In the genomic region with DNA sequence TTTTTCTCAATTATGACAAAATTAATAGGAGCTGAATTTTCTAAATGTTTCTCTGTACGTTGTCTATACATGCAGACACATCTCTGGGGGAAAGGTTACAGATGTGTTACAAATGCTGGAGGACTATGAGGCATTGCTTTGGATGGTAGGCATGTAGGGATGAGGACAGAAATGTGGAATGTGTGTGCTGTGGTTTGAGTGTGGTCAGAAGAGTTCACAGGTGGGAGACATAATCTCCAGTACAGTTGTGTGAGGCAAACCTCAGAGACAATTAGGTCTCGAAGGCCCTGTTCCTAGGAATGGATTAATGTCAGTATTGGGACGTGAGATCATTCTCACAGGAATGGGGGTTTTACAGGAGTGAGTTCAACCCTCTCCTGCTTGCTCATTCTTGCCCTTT, we compare ENCODE assay signal across 22 mouse cellular contexts. TPM values are rescaled to one million over a fixed set of nuclear protein-coding genes. Genes with fewer than 3 reads are reported as not detected.
"Had no signal": no experiment of that assay in that cellular context is flagged by ENCODE, and none has a peak within 500 bp of the region (broad histone marks: within the 10 kb centered on the region; RNA-seq: fewer than 3 reads in every experiment).

No protein-coding gene starts in this region.

- H3K27ac ChIP-seq: liver, embryonic 12.5 days; liver, embryonic 14.5 days; lung, embryonic 15.5 days; macrophage; midbrain, embryonic 12.5 days; neural tube, embryonic 13.5 days; neural tube, embryonic 15.5 days had no signal

- H3K4me1 ChIP-seq: midbrain, embryonic 12.5 days; neural tube, embryonic 15.5 days had no signal

- H3K9ac ChIP-seq: liver, embryonic 12.5 days; liver, embryonic 14.5 days; lung, embryonic 15.5 days; midbrain, embryonic 12.5 days; neural tube, embryonic 13.5 days; neural tube, embryonic 15.5 days had no signal

- H3K36me3 ChIP-seq: liver, embryonic 12.5 days; lung, embryonic 15.5 days; midbrain, embryonic 12.5 days; neural tube, embryonic 13.5 days; neural tube, embryonic 15.5 days had no signal

- H3K4me3 ChIP-seq: liver, embryonic 12.5 days; lung, embryonic 15.5 days; megakaryocyte, embryonic 14.5 days; midbrain, embryonic 12.5 days; neural tube, embryonic 13.5 days; neural tube, embryonic 15.5 days had no signal

- H3K9me3 ChIP-seq: liver, embryonic 12.5 days; lung, embryonic 15.5 days; megakaryocyte, embryonic 14.5 days; midbrain, embryonic 12.5 days; neural tube, embryonic 13.5 days; neural tube, embryonic 15.5 days had no signal

- DNase-seq: lung, adult 2 months; lung, postnatal 14 days; lung, postnatal 36 days; midbrain, embryonic 14.5 days; retina, postnatal 1 day; right cerebral cortex, adult 18-20 months; right cerebral cortex, postnatal 25 days; right cerebral cortex, postnatal 4 days; spleen, adult 18-20 months; thymus, adult 18-20 months; thymus, postnatal 14 days; thymus, postnatal 36 days had no signal

- ATAC-seq: liver, embryonic 12.5 days; lung, postnatal 0 days had no signal

- H3K4me2 ChIP-seq: liver, embryonic 12.5 days; lung, embryonic 15.5 days; midbrain, embryonic 12.5 days; neural tube, embryonic 13.5 days; neural tube, embryonic 15.5 days had no signal

- H3K27me3 ChIP-seq: lung, embryonic 15.5 days had no signal

RNA-seq across cellular contexts. Expression of a gene that starts 47.3 kb away (rescaled TPM):
- total RNA-seq: monocyte, adult 5-6 weeks had no signal
